Mouse (Mus musculus) heart, postnatal 0 days (tissue): ENCODE results near the gene Igfbp3.

Experiments used
- CTCF ChIP-seq: IDR thresholded peaks from 2 replicates; pipeline ENCODE4 v1.5.1; 2016; ENCODE audit warnings: antibody characterized with exemption, control low read depth, low read depth
- EP300 ChIP-seq: IDR thresholded peaks from 2 replicates; pipeline ENCODE4 v1.6.1; 2016; ENCODE audit warnings: antibody characterized with exemption, low read depth

DNA sequence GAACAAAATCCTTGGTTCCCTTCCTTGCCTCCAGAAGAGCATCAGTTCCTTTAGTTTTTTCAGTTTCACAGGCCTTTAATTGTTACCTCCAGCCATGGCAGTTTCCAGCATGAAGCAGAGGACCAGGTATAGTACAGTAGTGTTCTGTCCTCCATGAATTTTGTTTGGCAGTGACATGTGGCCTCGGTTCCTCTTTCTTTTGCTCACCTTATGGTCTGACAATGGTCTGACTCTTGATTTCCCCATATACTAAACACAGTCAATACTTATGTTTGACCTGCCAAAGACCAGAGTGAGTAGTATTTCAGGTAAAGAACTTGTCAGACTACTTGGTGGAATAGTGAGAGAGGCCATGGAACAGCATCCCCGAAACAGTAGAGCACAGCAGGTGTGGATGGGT is 23.0 kb upstream of the Igfbp3 start:
- TF ChIP-seq EP300: no peak
- TF ChIP-seq CTCF: no peak
